Mouse (Mus musculus): ENCODE measurements around the gene Rnf181.
A peak's percentile ranks its signal among the peaks of the same experiment; 100 is the strongest.

Rnf181 gene

GRCm38 (mm10) chr6:72359343-72359742, 7.4 kb downstream of the Rnf181 start:
- no peak for DNase-seq

GRCm38 (mm10) chr6:72358086-72358764, 8.5 kb downstream of the Rnf181 start:
- no peak for DNase-seq

- no peak for DNase-seq
Observed at GRCm38 (mm10) chr6:72357164-72358079, 9.3 kb downstream of the Rnf181 start.

- DNase-seq, result no peak
Observed at GRCm38 (mm10) chr6:72356001-72356532, 10.7 kb downstream of the Rnf181 start.

- peak; percentile 73 for DNase-seq
Observed at GRCm38 (mm10) chr6:72355066-72355911, 11.5 kb downstream of the Rnf181 start, which contains the start of gene Tmem150a. TSS of gene Tmem150a (plus strand) at chr6:72355447.

- DNase-seq, result no peak
Observed at GRCm38 (mm10) chr6:72354025-72354424, 12.7 kb downstream of the Rnf181 start.

- no peak for DNase-seq
Observed at GRCm38 (mm10) chr6:72352636-72353405, 13.9 kb downstream of the Rnf181 start.

GRCm38 (mm10) chr6:72350214-72350613, 16.5 kb downstream of the Rnf181 start:
- DNase-seq, result no peak

- DNase-seq, result peak; percentile 34
Observed at GRCm38 (mm10) chr6:72348411-72348810, 18.3 kb downstream of the Rnf181 start.

GRCm38 (mm10) chr6:72347166-72347941, 19.4 kb downstream of the Rnf181 start, which contains the start of gene 0610030E20Rik:
TSS of gene 0610030E20Rik (plus strand) at chr6:72347317.
- peak; percentile 84 for DNase-seq

GRCm38 (mm10) chr6:72346261-72346660, 20.5 kb downstream of the Rnf181 start:
- DNase-seq, result no peak

- DNase-seq, result no peak
Observed at GRCm38 (mm10) chr6:72345633-72346032, 21.1 kb downstream of the Rnf181 start.

- peak; percentile 91 for DNase-seq
Observed at GRCm38 (mm10) chr6:72345074-72345567, 21.6 kb downstream of the Rnf181 start, which contains the start of gene Usp39. TSS of gene Usp39 (minus strand) at chr6:72345184.

- DNase-seq, result no peak
Observed at GRCm38 (mm10) chr6:72344396-72345073, 22.2 kb downstream of the Rnf181 start.

- no peak for DNase-seq
Observed at GRCm38 (mm10) chr6:72340481-72340880, 26.3 kb downstream of the Rnf181 start.

GRCm38 (mm10) chr6:72333111-72333510, 33.6 kb downstream of the Rnf181 start:
- DNase-seq, result no peak

GRCm38 (mm10) chr6:72330133-72330532, 36.6 kb downstream of the Rnf181 start:
- DNase-seq, result no peak

GRCm38 (mm10) chr6:72329019-72329418, 37.7 kb downstream of the Rnf181 start:
- no peak for DNase-seq

GRCm38 (mm10) chr6:72326274-72326673, 40.5 kb downstream of the Rnf181 start:
- peak; percentile 49 for DNase-seq
